Mouse (Mus musculus): ENCODE measurements around the gene Igfbp6. TPM values are rescaled to one million over a fixed set of nuclear protein-coding genes. Genes with fewer than 3 reads are reported as not detected.

The Igfbp6 gene
- polyA plus RNA-seq, 1 experiment from 2014 or later, result 1.4 TPM

DNA sequence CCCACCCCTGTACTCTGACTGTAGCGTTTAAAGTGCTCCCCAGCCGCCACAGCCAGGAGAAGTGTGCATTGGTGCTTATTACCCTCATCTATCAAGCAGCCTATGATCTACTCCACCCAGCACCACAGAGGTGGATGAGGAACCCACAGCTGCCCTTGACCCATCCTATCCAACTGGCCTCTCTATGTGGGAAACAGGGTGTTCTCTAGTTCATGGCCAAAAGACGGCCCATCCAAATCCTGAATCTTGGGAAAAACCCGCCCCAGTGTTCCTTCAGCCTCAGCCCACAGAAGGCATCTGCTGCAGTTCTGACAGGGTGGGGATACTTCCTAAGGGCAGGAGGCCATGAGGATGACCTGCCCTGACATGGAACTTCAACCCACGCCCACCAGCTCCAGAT, 23.6 kb upstream of the Igfbp6 start:
- WGBS, result 79% methylated on average over 5 of the region's 5 CpGs
- no peak for ATAC-seq (replicated peaks)
- Histone ChIP-seq H3K9me3 (no peaks in the 10 kb centered on the region), H3K9ac (replicated peaks) (no peak overlapping the region), H3K4me1 (peaks cover 38% of the 10 kb centered on the region), H3K4me2 (replicated peaks) (no peak overlapping the region), H3K4me3 (no peak overlapping the region), H3K36me3 (peaks cover 45% of the 10 kb centered on the region), H3K27me3 (no peaks in the 10 kb centered on the region), H3K27ac (replicated peaks) (no peak overlapping the region)

DNA sequence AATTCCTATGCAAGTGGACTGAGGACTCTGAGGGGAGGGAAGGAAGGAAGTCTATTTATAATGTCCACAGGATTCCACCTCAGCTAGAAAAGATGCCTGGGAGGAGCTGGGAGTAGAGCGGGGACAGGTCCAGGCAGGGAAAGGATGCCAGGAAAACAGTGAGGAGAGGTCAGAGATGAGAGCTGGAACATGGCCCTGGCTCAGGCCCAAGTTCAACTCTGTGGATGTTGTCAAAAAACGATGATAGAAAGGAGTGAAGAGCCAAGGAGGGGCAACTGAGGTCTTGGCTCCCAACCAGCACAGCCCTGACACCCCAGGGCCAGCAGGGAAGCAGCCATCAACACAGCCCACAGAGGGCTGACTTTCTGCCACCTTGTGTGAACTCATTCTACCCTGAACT, 17.9 kb upstream of the Igfbp6 start:
- no peak overlapping the region for H3K4me3 ChIP-seq
- no peak overlapping the region for H3K9ac ChIP-seq (replicated peaks)
- no peaks in the 10 kb centered on the region for H3K9me3 ChIP-seq
- 73% methylated on average over 2 of the region's 2 CpGs for WGBS
- H3K27ac ChIP-seq (replicated peaks), result no peak overlapping the region
- ATAC-seq (replicated peaks), result no peak
- no peaks in the 10 kb centered on the region for H3K27me3 ChIP-seq
- H3K36me3 ChIP-seq, result peaks cover 72% of the 10 kb centered on the region
- H3K4me1 ChIP-seq, result no peaks in the 10 kb centered on the region
- no peak overlapping the region for H3K4me2 ChIP-seq (replicated peaks)

DNA sequence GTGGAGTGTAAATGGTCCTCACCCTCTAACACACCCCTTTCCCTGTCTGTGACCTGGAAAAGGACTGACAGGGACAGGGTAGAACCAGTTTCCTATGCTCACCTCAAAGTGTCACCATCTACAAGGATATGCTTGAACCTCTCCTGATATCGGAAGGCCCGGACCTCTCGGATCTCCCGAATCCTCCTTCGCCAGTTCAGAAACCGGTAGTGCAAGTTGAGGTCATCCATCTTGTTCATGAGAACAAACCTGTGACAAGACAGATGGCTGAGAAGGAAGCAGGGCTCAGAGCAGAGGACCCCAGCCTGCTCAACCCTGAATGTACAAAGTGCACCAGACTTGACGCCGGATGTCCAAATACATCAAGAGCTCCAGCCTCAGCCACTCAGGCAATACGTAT, 10.8 kb upstream of the Igfbp6 start:
- Histone ChIP-seq H3K36me3 (peaks cover 45% of the 10 kb centered on the region), H3K9me3 (no peaks in the 10 kb centered on the region), H3K4me2 (replicated peaks) (no peak overlapping the region), H3K4me3 (no peak overlapping the region), H3K9ac (replicated peaks) (no peak overlapping the region), H3K27ac (replicated peaks) (no peak overlapping the region), H3K4me1 (peaks cover 21% of the 10 kb centered on the region), H3K27me3 (no peaks in the 10 kb centered on the region)
- WGBS, result 93% methylated on average over 9 of the region's 9 CpGs
- ATAC-seq (replicated peaks), result no peak

DNA sequence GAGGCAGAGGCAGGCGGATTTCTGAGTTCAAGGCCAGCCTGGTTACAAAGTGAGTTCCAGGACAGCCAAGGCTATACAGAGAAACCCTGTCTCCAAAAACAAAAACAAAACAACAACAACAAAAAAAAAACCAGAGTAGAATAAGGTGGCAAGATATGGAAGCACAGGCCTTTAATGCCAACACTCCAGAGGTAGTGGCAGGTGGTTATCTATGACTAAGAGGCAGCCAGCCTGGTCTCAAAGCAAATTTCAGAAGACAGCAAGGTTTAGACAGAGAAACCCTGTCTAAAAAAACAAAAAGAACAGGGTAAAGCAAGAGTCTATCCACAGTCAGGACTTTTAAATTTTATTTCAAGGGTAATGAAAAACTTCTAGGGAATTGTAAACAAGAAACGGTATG, 9.5 kb upstream of the Igfbp6 start:
- Histone ChIP-seq H3K4me3 (peak overlapping the region; percentile 98; the same call in 1 of the 2 replicates), H3K36me3 (peaks cover 32% of the 10 kb centered on the region), H3K4me1 (peaks cover 21% of the 10 kb centered on the region), H3K27me3 (no peaks in the 10 kb centered on the region), H3K9ac (replicated peaks) (no peak overlapping the region; the same call in 1 of the 2 replicates), H3K9me3 (no peaks in the 10 kb centered on the region), H3K27ac (replicated peaks) (no peak overlapping the region), H3K4me2 (replicated peaks) (peak overlapping the region; percentile 77)
- no peak for ATAC-seq (replicated peaks)
- WGBS, result 93% methylated on average over 2 of the region's 2 CpGs

DNA sequence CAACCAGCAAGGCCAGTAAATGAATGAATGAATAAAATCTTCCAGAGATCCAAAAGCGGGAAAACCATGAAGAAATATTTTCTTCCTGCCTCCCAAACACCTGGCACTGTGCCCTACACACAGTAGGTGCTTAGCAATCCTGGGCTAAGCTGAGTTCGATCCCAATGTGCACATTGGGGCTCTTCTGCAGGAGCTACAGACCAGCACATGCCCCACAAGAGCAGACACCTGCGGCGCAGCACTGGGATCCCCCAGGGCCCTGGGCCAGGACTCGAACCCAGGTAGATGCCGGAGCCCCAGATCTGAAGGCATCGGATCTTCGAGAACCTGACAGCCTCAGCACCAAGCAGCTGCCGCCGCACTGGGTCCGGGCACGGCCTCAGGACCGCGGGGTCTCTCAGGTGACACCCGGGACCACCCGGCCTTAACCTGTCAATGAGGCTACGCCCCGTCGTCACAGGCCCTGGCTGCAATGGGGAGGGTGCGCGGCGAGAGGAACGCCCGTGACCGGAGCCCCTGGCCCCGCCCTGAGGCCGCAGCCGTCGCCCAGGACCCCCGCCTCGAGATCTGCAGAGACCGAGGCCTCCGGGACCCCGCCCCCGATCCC, 8.5 kb upstream of the Igfbp6 start:
- Histone ChIP-seq H3K36me3 (peaks cover 23% of the 10 kb centered on the region), H3K4me3 (peak overlapping the region; percentile 98), H3K9me3 (no peaks in the 10 kb centered on the region), H3K4me2 (replicated peaks) (peak overlapping the region; percentile 77), H3K27me3 (no peaks in the 10 kb centered on the region), H3K4me1 (peaks cover 21% of the 10 kb centered on the region), H3K9ac (replicated peaks) (peak overlapping the region; percentile 93), H3K27ac (replicated peaks) (peak overlapping the region; percentile 88)
- WGBS, result 2% methylated on average over 35 of the region's 35 CpGs
- peak; percentile 83 for ATAC-seq (replicated peaks)

DNA sequence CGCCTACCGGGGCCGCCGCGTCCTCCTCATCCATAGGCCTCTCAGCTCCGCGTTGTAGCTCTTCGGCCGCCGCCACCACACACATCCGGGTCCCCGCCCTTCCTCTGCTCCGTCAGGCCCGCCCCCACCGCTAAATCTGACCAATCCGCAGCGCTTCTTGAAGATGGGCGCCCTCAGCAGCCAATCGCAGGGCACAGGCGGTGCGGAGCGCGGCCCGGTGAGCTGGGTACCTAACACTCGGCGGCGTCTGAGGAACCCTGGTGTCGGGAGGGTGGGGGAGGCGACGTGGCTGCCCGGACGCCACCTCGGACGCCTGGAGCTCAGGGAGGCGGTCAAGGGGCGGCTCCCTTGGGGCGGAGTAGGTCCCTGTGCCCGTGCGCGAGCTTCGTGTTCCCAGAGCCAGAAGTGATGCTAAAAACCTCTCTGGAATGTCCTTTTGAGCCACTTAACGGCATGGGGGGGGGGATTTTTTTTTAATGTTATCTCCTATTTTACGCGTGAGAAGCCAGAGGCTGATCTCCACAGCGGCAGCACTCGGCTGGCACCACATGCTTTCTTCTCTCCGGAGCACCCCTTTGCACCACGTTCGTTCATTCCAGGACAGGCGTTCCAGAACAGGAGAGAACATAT, 7.9 kb upstream of the Igfbp6 start, which contains the start of gene Spryd3:
TSS of gene Spryd3 (minus strand) at position 106 of the 630 bp plus-strand sequence.
- WGBS, result under 1% methylated on average over 49 of the region's 50 CpGs
- peak within 1 kb of the TSS; percentile 98 for H3K4me3 ChIP-seq
- H3K9me3 ChIP-seq, result no peaks in the 10 kb centered on the region
- peak; percentile 99 for ATAC-seq (replicated peaks)
- peak within 1 kb of the TSS; percentile 78 for H3K4me2 ChIP-seq (replicated peaks)
- H3K27me3 ChIP-seq, result no peaks in the 10 kb centered on the region
- peaks cover 21% of the 10 kb centered on the region for H3K4me1 ChIP-seq
- H3K36me3 ChIP-seq, result peaks cover 18% of the 10 kb centered on the region
- peak within 1 kb of the TSS; percentile 88 for H3K27ac ChIP-seq (replicated peaks)
- peak within 1 kb of the TSS; percentile 93 for H3K9ac ChIP-seq (replicated peaks)

DNA sequence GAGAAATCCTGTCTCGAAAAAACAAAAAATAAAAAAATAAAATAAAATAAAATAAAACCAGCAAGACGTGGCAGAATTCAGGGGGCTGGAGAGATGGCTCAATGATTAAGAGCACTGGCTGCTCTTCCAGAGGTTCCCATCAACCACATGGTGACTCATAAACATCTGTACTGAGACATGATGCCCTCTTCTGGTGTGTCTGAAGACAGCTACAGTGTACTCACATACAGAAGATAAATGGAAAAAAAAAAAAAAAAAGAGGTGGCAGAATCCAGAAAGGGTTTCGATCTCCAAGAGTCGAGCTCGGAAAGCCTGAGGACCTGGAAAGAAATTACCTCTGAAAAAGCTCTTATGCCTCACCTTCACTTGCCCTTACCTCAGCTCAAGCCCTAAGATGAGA, 3.0 kb upstream of the Igfbp6 start:
- 92% methylated on average over 5 of the region's 5 CpGs for WGBS
- H3K36me3 ChIP-seq, result no peaks in the 10 kb centered on the region
- H3K27ac ChIP-seq (replicated peaks), result no peak overlapping the region
- no peak overlapping the region for H3K4me3 ChIP-seq
- peaks cover 29% of the 10 kb centered on the region for H3K27me3 ChIP-seq
- no peak overlapping the region for H3K4me2 ChIP-seq (replicated peaks)
- no peak for ATAC-seq (replicated peaks)
- peaks cover 14% of the 10 kb centered on the region for H3K4me1 ChIP-seq
- H3K9me3 ChIP-seq, result no peaks in the 10 kb centered on the region
- H3K9ac ChIP-seq (replicated peaks), result no peak overlapping the region

DNA sequence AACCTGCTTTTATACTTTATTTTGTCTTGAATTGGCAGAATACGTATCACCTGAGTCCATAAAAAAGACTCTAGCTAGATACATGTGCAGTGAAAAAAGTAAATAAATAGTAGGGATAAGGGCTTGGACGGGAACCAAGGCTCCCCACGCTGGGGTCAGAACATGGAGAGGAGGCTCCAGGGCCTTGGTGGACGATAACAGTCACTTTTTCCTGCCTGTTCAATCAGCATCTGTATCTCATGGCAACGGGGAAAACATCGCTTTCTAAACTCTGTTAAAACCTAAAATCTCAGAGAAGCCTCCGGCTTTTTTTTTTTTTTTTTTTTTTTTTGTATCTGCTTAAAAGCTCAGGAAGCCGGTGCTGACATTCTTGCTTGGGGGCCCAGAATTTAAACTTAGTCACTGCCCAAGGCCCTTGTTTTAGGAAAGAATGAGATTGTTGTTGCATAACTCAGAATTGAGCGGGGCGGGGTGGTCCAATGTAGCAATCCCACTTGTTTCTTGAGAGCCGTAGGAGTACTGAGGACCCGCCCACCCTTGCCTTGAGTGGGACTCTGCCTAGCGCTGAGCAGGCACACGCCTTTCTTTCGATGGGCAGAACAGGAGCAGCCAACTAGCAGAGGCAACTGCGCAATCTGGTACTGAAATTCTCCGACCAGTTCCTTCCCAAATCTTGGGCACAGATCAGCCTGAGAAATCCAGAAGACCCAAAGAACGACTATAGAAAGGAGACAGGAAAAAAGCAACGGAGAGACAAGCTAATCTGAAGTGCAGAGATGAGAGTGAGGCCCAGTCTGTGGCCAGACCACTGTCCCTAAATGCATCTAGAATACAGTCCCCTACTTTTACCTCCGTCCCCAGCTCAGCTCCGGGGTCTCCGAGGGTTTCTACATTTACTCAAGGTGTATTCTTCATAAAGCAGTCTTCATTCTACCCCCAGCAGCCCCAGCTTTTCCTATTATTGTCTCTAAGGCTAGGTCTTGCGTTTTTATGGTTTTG, 949 bp upstream of the Igfbp6 start:
- Histone ChIP-seq H3K4me2 (replicated peaks) (no peak overlapping the region), H3K27me3 (peaks cover 30% of the 10 kb centered on the region), H3K9ac (replicated peaks) (no peak overlapping the region), H3K4me3 (no peak overlapping the region), H3K36me3 (no peaks in the 10 kb centered on the region), H3K9me3 (no peaks in the 10 kb centered on the region), H3K27ac (replicated peaks) (no peak overlapping the region), H3K4me1 (peaks cover 4% of the 10 kb centered on the region; the same call in 1 of the 2 replicates)
- WGBS, result 54% methylated on average over 23 of the region's 23 CpGs
- ATAC-seq (replicated peaks), result no peak

DNA sequence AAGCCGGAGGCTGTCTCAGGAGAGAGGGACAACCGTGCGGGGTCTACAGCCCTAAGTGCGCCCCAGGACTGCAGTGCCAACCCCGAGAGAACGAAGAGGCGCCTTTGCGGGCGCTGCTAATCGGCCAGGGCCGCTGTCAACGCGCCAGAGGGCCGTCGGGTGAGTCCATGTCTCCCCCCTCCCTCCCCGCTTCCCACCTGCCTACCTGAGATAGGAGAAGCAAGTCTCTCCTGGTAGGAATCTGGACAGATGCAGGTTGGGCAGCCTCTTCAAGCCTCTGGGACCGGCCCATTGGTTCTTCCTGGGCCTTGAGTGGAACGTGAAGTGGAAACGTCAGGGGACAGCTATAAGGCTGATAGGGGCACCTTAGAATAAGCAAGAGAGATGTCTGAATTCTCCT, 564 bp downstream of the Igfbp6 start:
- H3K4me3 ChIP-seq, result 0 out of 2 replicates have a peak overlapping the region, but pooled peaks have one; percentile 4
- 14% methylated on average over 19 of the region's 19 CpGs for WGBS
- no peaks in the 10 kb centered on the region for H3K36me3 ChIP-seq
- peaks cover 30% of the 10 kb centered on the region for H3K27me3 ChIP-seq
- no peaks in the 10 kb centered on the region for H3K9me3 ChIP-seq
- H3K9ac ChIP-seq (replicated peaks), result no peak overlapping the region
- H3K4me1 ChIP-seq, result peaks cover 4% of the 10 kb centered on the region; the same call in 1 of the 2 replicates
- H3K27ac ChIP-seq (replicated peaks), result no peak overlapping the region
- H3K4me2 ChIP-seq (replicated peaks), result 0 out of 2 replicates have a peak overlapping the region, but pooled peaks have one; percentile 5
- no peak for ATAC-seq (replicated peaks)

DNA sequence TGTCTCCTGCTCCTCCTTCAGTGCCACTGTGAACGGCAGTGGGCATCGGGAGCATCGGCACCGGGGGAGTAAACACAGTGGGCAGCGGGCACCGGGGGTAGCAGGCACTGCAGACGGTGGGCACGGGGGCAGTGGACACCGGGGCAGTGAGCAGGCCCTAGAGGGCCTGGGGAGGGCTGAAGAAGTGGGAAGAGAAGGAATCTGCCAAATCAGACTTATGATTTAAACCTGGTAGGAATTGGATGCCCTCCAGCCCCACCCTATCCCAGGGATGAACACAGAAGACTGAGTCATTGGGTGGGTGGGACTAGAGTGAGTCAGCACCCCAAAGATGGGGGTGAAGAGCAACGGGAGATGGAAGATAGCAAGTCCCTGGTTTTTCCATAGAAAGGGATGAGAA, 1.2 kb downstream of the Igfbp6 start:
- Histone ChIP-seq H3K4me2 (replicated peaks) (no peak overlapping the region), H3K9me3 (no peaks in the 10 kb centered on the region), H3K4me1 (peaks cover 4% of the 10 kb centered on the region; the same call in 1 of the 2 replicates), H3K36me3 (no peaks in the 10 kb centered on the region), H3K27ac (replicated peaks) (no peak overlapping the region), H3K9ac (replicated peaks) (no peak overlapping the region), H3K4me3 (no peak overlapping the region), H3K27me3 (peaks cover 30% of the 10 kb centered on the region)
- WGBS, result 88% methylated on average over 10 of the region's 10 CpGs
- ATAC-seq (replicated peaks), result no peak

DNA sequence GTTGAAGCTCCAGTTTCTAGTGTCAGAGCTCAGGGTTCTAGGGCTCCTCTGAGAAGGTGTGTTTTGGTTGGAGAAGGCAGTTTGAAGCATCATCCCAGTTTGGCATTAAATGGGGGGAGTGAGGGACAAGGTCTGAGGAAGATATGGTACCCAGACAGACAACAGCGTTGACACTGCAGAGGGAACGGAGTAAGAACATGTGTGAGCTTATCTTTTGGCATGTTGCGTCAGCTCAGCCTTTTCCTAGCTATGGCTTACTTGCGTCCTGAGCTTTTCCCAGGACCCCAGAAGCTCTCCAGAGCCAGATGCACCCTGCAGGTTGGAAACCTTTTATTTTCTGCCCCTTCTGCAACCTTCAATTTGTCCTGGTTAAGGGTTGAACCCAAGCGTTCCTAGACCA, 1.9 kb downstream of the Igfbp6 start:
- Histone ChIP-seq H3K4me1 (peaks cover 4% of the 10 kb centered on the region; the same call in 1 of the 2 replicates), H3K4me2 (replicated peaks) (no peak overlapping the region), H3K27me3 (peaks cover 30% of the 10 kb centered on the region), H3K36me3 (no peaks in the 10 kb centered on the region), H3K27ac (replicated peaks) (no peak overlapping the region), H3K9me3 (no peaks in the 10 kb centered on the region), H3K9ac (replicated peaks) (no peak overlapping the region), H3K4me3 (no peak overlapping the region)
- ATAC-seq (replicated peaks), result no peak
- WGBS, result 91% methylated on average over 5 of the region's 5 CpGs

DNA sequence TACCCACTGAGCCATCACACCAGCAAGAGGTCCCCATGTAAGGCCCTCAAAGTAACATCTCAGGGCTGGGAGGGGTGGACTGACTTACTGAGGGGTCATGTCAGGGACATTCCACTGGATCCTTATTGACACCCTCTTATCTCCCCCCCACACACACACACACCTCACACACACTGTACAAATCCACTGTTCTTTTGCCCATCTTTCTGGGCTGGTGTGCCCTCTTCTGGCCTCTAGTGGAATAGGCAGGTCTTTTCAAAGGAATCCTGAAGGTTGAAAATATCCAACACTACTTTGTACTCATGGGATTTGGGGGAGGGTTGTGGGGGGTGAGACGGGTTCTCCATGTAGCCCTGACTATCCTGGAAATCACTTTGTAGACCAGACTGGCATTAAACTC, 2.7 kb downstream of the Igfbp6 start:
- 4% methylated on average over 1 of the region's 1 CpGs for WGBS
- H3K9me3 ChIP-seq, result no peaks in the 10 kb centered on the region
- ATAC-seq (replicated peaks), result no peak

More for the DNA sequence above, 2.7 kb downstream of the Igfbp6 start:
- no peak overlapping the region for H3K4me2 ChIP-seq (replicated peaks)
- H3K9ac ChIP-seq (replicated peaks), result no peak overlapping the region
- H3K36me3 ChIP-seq, result no peaks in the 10 kb centered on the region
- H3K27ac ChIP-seq (replicated peaks), result no peak overlapping the region
- H3K4me1 ChIP-seq, result peaks cover 4% of the 10 kb centered on the region; the same call in 1 of the 2 replicates
- H3K27me3 ChIP-seq, result peaks cover 30% of the 10 kb centered on the region
- H3K4me3 ChIP-seq, result no peak overlapping the region

All from forebrain, embryonic 15.5 days (tissue).